10 mouse cellular contexts compared by ENCODE assay signal in genomic region chr1:64189471-64189870, GRCm38 (mm10).
DNase-seq lines count a peak whose midpoint lies in the region; ATAC-seq and TF ChIP-seq lines count a peak whose summit lies in the region.
"Had no signal": no experiment of that assay in that cellular context is flagged by ENCODE, and none has a peak within 500 bp of the region (broad histone marks: within the 10 kb centered on the region; RNA-seq: fewer than 3 reads in every experiment).

No protein-coding gene starts in this region.

- WGBS in hindbrain, embryonic 10.5 days, result 42% methylated on average over 6 of the region's 6 CpGs
- 51% methylated on average over 6 of the region's 6 CpGs for WGBS in hindbrain, embryonic 11.5 days

- H3K4me2 ChIP-seq in hindbrain, embryonic 11.5 days (replicated peaks; ENCODE audit: low read depth, low read length), result no peak overlapping the region

- no peak overlapping the region for H3K4me3 ChIP-seq in hindbrain, embryonic 10.5 days
- H3K4me3 ChIP-seq in hindbrain, embryonic 11.5 days (ENCODE audit: low read depth, low read length), result no peak overlapping the region
- no peak overlapping the region for H3K4me3 ChIP-seq in MEL (ENCODE audit: control insufficient read depth in 1 of 2, insufficient read depth in 1 of 2, low read depth in 2 of 2, low read length in 2 of 2)
- H3K4me3 ChIP-seq: embryonic facial prominence, embryonic 13.5 days had no signal

- no peaks in the 10 kb centered on the region for H3K27me3 ChIP-seq in hindbrain, embryonic 10.5 days (ENCODE audit: insufficient read depth, poor library complexity, severe bottlenecking)
- no peaks in the 10 kb centered on the region for H3K27me3 ChIP-seq in hindbrain, embryonic 11.5 days (ENCODE audit: control insufficient read depth, insufficient read depth, low read length)
- H3K27me3 ChIP-seq in MEL (ENCODE audit: control insufficient read depth in 1 of 2, insufficient read depth in 2 of 2, low read length in 2 of 2), result no peaks in the 10 kb centered on the region; a peak in 2 of 4 replicates
- H3K27me3 ChIP-seq: embryonic facial prominence, embryonic 13.5 days; Patski had no signal

- H3K79me2 ChIP-seq in MEL (ENCODE audit: control insufficient read depth, insufficient read depth, low read length, poor library complexity), result no peaks in the 10 kb centered on the region

- DNase-seq in hindbrain, embryonic 10.5 days (ENCODE audit: low spot score), result no peak
- DNase-seq in hindbrain, embryonic 11.5 days (ENCODE audit: low spot score), result no peak
- peak; percentile 17 for DNase-seq in MEL (ENCODE audit: low read depth, low spot score)
- peak; percentile 30 to 33 for DNase-seq in heart, postnatal 36 days
- DNase-seq in lung, postnatal 14 days, result peak; percentile 24
- no peak for DNase-seq in thymus, postnatal 25 days
- DNase-seq in cerebellum, postnatal 36 days, result no peak
- no peak for DNase-seq in frontal cortex, postnatal 10 days (ENCODE audit: low spot score in 2 of 2)

- no peak for TF ChIP-seq RAD21 in MEL (IDR thresholded peaks at IDR 0.05; ENCODE audit: low read depth, low read length)

- ATAC-seq in hindbrain, embryonic 11.5 days (ENCODE audit: low FRiP score), result no peak
- ATAC-seq: Patski had no signal

- intact Hi-C loops in heart, postnatal 36 days (cut with DNase I), result no loop called here

- TF ChIP-seq POLR2A in MEL (IDR thresholded peaks at IDR 0.05; ENCODE audit: control insufficient read depth in 1 of 2, insufficient read depth in 1 of 2, low read depth in 1 of 2, low read length in 2 of 2, poor library complexity in 1 of 2), result no peak

- no peaks in the 10 kb centered on the region for H3K36me3 ChIP-seq in hindbrain, embryonic 10.5 days
- no peaks in the 10 kb centered on the region for H3K36me3 ChIP-seq in hindbrain, embryonic 11.5 days (ENCODE audit: control insufficient read depth, insufficient read depth, low read length)
- H3K36me3 ChIP-seq in MEL (ENCODE audit: control insufficient read depth in 1 of 2, insufficient read depth in 2 of 2, low read length in 2 of 2), result no peaks in the 10 kb centered on the region
- H3K36me3 ChIP-seq: embryonic facial prominence, embryonic 13.5 days had no signal

- peaks cover 42% of the 10 kb centered on the region for H3K4me1 ChIP-seq in hindbrain, embryonic 10.5 days (replicated peaks)
- peaks cover 7% of the 10 kb centered on the region for H3K4me1 ChIP-seq in hindbrain, embryonic 11.5 days (replicated peaks; ENCODE audit: control insufficient read depth, insufficient read depth, low read length)
- H3K4me1 ChIP-seq in MEL (ENCODE audit: control insufficient read depth in 1 of 2, insufficient read depth in 2 of 2, low read length in 2 of 2), result no peaks in the 10 kb centered on the region

- H3K27ac ChIP-seq in hindbrain, embryonic 10.5 days, result 0 out of 2 replicates have a peak overlapping the region, but pooled peaks have one; percentile 18
- H3K27ac ChIP-seq in hindbrain, embryonic 11.5 days (ENCODE audit: low read depth, low read length), result no peak overlapping the region
- H3K27ac ChIP-seq in MEL (ENCODE audit: control insufficient read depth, low read depth, low read length), result no peak overlapping the region
- H3K27ac ChIP-seq: embryonic facial prominence, embryonic 13.5 days had no signal

- H3K9ac ChIP-seq in hindbrain, embryonic 11.5 days (ENCODE audit: low read depth, low read length), result no peak overlapping the region
- H3K9ac ChIP-seq in MEL (ENCODE audit: control insufficient read depth, low read depth, low read length, poor library complexity, severe bottlenecking), result no peak overlapping the region
- H3K9ac ChIP-seq: embryonic facial prominence, embryonic 13.5 days had no signal

- TF ChIP-seq CTCF in MEL (IDR thresholded peaks at IDR 0.05 in 2 of 3, conservative IDR thresholded peaks at IDR 0.05 in 1 of 3; ENCODE audit: control insufficient read depth in 1 of 3, insufficient read depth in 1 of 3, low read depth in 2 of 3, low read length in 3 of 3, poor library complexity in 1 of 3, severe bottlenecking in 1 of 3), result no peak

- no peaks in the 10 kb centered on the region; the same call in 1 of the 2 replicates for H3K9me3 ChIP-seq in hindbrain, embryonic 10.5 days
- H3K9me3 ChIP-seq in hindbrain, embryonic 11.5 days (ENCODE audit: control insufficient read depth, low read length), result no peaks in the 10 kb centered on the region
- H3K9me3 ChIP-seq in MEL (replicated peaks; ENCODE audit: insufficient read depth, low read length), result no peaks in the 10 kb centered on the region
- H3K9me3 ChIP-seq: embryonic facial prominence, embryonic 13.5 days had no signal

- no peak for TF ChIP-seq EP300 in MEL (IDR thresholded peaks at IDR 0.05; ENCODE audit: low read depth in 1 of 2, low read length in 2 of 2)

TF ChIP-seq in MEL, 35 proteins besides CTCF, POLR2A, EP300 and RAD21:
- TF ChIP-seq USF1 (IDR thresholded peaks at IDR 0.05; ENCODE audit: low read depth, low read length), result no peak

Comparison
In these comparisons a context has a peak if more than half of its experiments do, and no peak if none do; other contexts are left out.
1. DNase-seq: peak in MEL (single experiment), heart, postnatal 36 days (2 of 2) and lung, postnatal 14 days (single experiment); none in hindbrain, embryonic 10.5 days (single experiment), hindbrain, embryonic 11.5 days (single experiment), thymus, postnatal 25 days (single experiment), cerebellum, postnatal 36 days (0 of 2) and frontal cortex, postnatal 10 days (0 of 2).